Mouse (Mus musculus) lung, adult 2 months (tissue): ENCODE data around the gene Syt1.

Experiments used
- CTCF ChIP-seq: fragments of 200-500 bp; IDR thresholded peaks from 2 replicates; pipeline ENCODE4 v1.5.1; 2011; ENCODE audit warnings: mild to moderate bottlenecking, low read length, control low read depth; ENCODE audit not compliant: insufficient read depth
- POLR2A ChIP-seq: fragments of 200-500 bp; IDR thresholded peaks from 2 replicates; pipeline ENCODE4 v1.6.1; 2011; ENCODE audit warnings: low read depth, mild to moderate bottlenecking, control low read depth, low read length, borderline replicate concordance; ENCODE audit errors: extremely low read depth

GRCm38 (mm10) chr10:108532916-108533315, 477.9 kb downstream of the Syt1 start:
- no peak for TF ChIP-seq POLR2A
- TF ChIP-seq CTCF, result no peak
